Mouse (Mus musculus) liver, postnatal 0 days (tissue): ENCODE results near the gene Defb35. TPM values are rescaled to one million over a fixed set of nuclear protein-coding genes. Genes with fewer than 3 reads are reported as not detected.
A peak's percentile ranks its signal among the peaks of the same experiment; 100 is the strongest.

Source experiments
- ATAC-seq: fragments of 200-750 bp; cut with Nextera tagmentation; 2 replicates; pipeline ENCODE4 v1.8.0; 2017; ENCODE audit warnings: mild to moderate bottlenecking, moderate library complexity
- DNase-seq: peaks from one replicate; pipeline ENCODE4 v3.0.0-alpha.2; 2016
- H3K27ac ChIP-seq: fragments of 300-500 bp; sonication (generic); 2 replicates; pipeline ENCODE4 v1.5.1; 2014; ENCODE audit warnings: antibody characterized with exemption, moderate library complexity, mild to moderate bottlenecking, low read depth
- H3K27me3 ChIP-seq: fragments of 300-500 bp; sonication (generic); 2 replicates; pipeline ENCODE4 v1.6.1; 2014; ENCODE audit warnings: low read length, control low read depth, mixed read lengths; ENCODE audit not compliant: insufficient read depth
- H3K36me3 ChIP-seq: fragments of 300-500 bp; sonication (generic); replicated peaks from 2 replicates; pipeline ENCODE4 v1.6.1; 2014; ENCODE audit warnings: mild to moderate bottlenecking, control low read depth, low read length, moderate library complexity, mixed read lengths; ENCODE audit not compliant: insufficient read depth
- H3K4me1 ChIP-seq: fragments of 300-500 bp; sonication (generic); 2 replicates; pipeline ENCODE4 v1.6.1; 2014; ENCODE audit warnings: antibody characterized with exemption, mild to moderate bottlenecking, control low read depth; ENCODE audit not compliant: insufficient read depth
- H3K4me2 ChIP-seq: fragments of 300-500 bp; sonication (generic); 2 replicates; pipeline ENCODE4 v1.6.1; 2014; ENCODE audit warnings: low read depth, mild to moderate bottlenecking, low read length, moderate library complexity, mixed read lengths
- H3K4me3 ChIP-seq: fragments of 300-500 bp; sonication (generic); 2 replicates; pipeline ENCODE4 v1.5.1; 2014; ENCODE audit warnings: low read depth, low read length
- H3K9ac ChIP-seq: fragments of 300-500 bp; sonication (generic); replicated peaks from 2 replicates; pipeline ENCODE4 v1.6.1; 2014; ENCODE audit warnings: mild to moderate bottlenecking, moderate library complexity
- H3K9me3 ChIP-seq: fragments of 300-500 bp; sonication (generic); 2 replicates; pipeline ENCODE4 v1.6.1; 2016; ENCODE audit warnings: mild to moderate bottlenecking, control low read depth, low read length, mixed read lengths
- CTCF ChIP-seq: sonication (generic); IDR thresholded peaks from 2 replicates; pipeline ENCODE4 v1.5.1; 2016; ENCODE audit warnings: antibody characterized with exemption, low read depth
- EP300 ChIP-seq: IDR thresholded peaks from 2 replicates; pipeline ENCODE4 v1.6.1; 2016; ENCODE audit warnings: antibody characterized with exemption, low read depth, mild to moderate bottlenecking
- WGBS: fragments of 180-500 bp; shearing (Covaris S2); extraction: QIAGEN DNeasy Blood & Tissue Kit; methylation state at CpG from one replicate; pipeline ENCODE4 v1.1.7; 2014; ENCODE audit not compliant: insufficient replicate concordance; 5-methylcytosine and 5-hydroxymethylcytosine counted together
- polyA plus RNA-seq: library from polyadenylated mRNA; unstranded; fragments of >200 nt; fragmentation: Nextera tagmentation; extraction: Ambion mirVana; gene quantifications from 2 replicates; pipeline ENCODE4 v1.2.1, GENCODE M21; 2015

Defb35 gene
- polyA plus RNA-seq, 1 experiment from 2014 or later = not detected

- Histone ChIP-seq H3K4me2 (no peak overlapping the region), H3K9ac (no peak overlapping the region), H3K27me3 (no peaks in the 10 kb centered on the region), H3K9me3 (no peaks in the 10 kb centered on the region), H3K4me1 (no peaks in the 10 kb centered on the region), H3K36me3 (no peaks in the 10 kb centered on the region), H3K27ac (no peak overlapping the region), H3K4me3 (no peak overlapping the region)
- DNase-seq = no peak
- no peak for ATAC-seq
- TF ChIP-seq CTCF = no peak
- no peak for TF ChIP-seq EP300
- 60% methylated on average over 4 of the region's 4 CpGs for WGBS
Measured at GRCm38 (mm10) chr8:21978193-21978592, 40.0 kb downstream of the Defb35 start.

- Histone ChIP-seq H3K9me3 (no peaks in the 10 kb centered on the region), H3K4me1 (no peaks in the 10 kb centered on the region), H3K27me3 (no peaks in the 10 kb centered on the region), H3K9ac (no peak overlapping the region), H3K4me3 (no peak overlapping the region), H3K4me2 (no peak overlapping the region), H3K27ac (no peak overlapping the region), H3K36me3 (no peaks in the 10 kb centered on the region)
- no peak for DNase-seq
- no peak for ATAC-seq
- 61% methylated on average over 8 of the region's 8 CpGs for WGBS
- TF ChIP-seq CTCF (peak; percentile 34; the same call in 1 of the 2 replicates), EP300 (no peak)
Measured at GRCm38 (mm10) chr8:21981664-21982337, 43.6 kb downstream of the Defb35 start.

Other genes with a start within 250 kb of the Defb35 start
- gene AY761184, start 234.7 kb upstream of the Defb35 start, polyA plus RNA-seq = not detected in 2 replicates
- not detected in 2 replicates for gene Defa24, start 203.9 kb upstream of the Defb35 start, polyA plus RNA-seq
- gene Defb50, start 114.8 kb upstream of the Defb35 start, polyA plus RNA-seq = not detected in 2 replicates
- not detected in 2 replicates for gene Defb2, start 98.4 kb upstream of the Defb35 start, polyA plus RNA-seq
- not detected in 2 replicates for gene Defb10, start 79.5 kb upstream of the Defb35 start, polyA plus RNA-seq
- gene Defb9, start 52.9 kb upstream of the Defb35 start, polyA plus RNA-seq = not detected in 2 replicates
- gene Defb11, start 31.9 kb upstream of the Defb35 start, polyA plus RNA-seq = not detected in 2 replicates
- not detected in 2 replicates for gene Defb15, start 5.6 kb upstream of the Defb35 start, polyA plus RNA-seq
- not detected in 2 replicates for gene Defb13, start 8.4 kb downstream of the Defb35 start, polyA plus RNA-seq
- not detected in 2 replicates for gene Fam90a1a, start 20.4 kb downstream of the Defb35 start, polyA plus RNA-seq
- not detected in 2 replicates for gene Ccdc70, start 31.4 kb downstream of the Defb35 start, polyA plus RNA-seq
- gene Atp7b, start 122.0 kb downstream of the Defb35 start, polyA plus RNA-seq = 4.7 and 5.7 TPM in 2 replicates
- 7.8 and 8.7 TPM in 2 replicates for gene Alg11, start 122.4 kb downstream of the Defb35 start, polyA plus RNA-seq
- gene Nek5, start 186.7 kb downstream of the Defb35 start, polyA plus RNA-seq = 0.12 and 0.26 TPM in 2 replicates
- gene Nek3, start 228.1 kb downstream of the Defb35 start, polyA plus RNA-seq = 0.96 and 1.2 TPM in 2 replicates
- 9.4 and 10.0 TPM in 2 replicates for gene Ckap2, start 247.5 kb downstream of the Defb35 start, polyA plus RNA-seq